Mouse (Mus musculus) G1E (cell line): ENCODE results near the gene AL731706.1.

Experiments used
- CTCF ChIP-seq: IDR thresholded peaks from 2 replicates; pipeline ENCODE4 v1.5.1; 2012; ENCODE audit warnings: low read depth, low read length, inconsistent platforms, mixed read lengths
- GATA1 ChIP-seq: IDR thresholded peaks from 2 replicates; pipeline ENCODE4 v1.6.1; 2012; ENCODE audit warnings: borderline replicate concordance, low read length, inconsistent platforms, mixed read lengths
- POLR2AphosphoS5 ChIP-seq: IDR thresholded peaks from 2 replicates; pipeline ENCODE4 v1.6.1; 2012; ENCODE audit warnings: low read depth, low read length, inconsistent platforms; ENCODE audit not compliant: insufficient replicate concordance
- TAL1 ChIP-seq: conservative IDR thresholded peaks from 2 replicates; pipeline ENCODE4 v1.6.1; 2012; ENCODE audit warnings: low read depth, low read length, inconsistent platforms, mixed read lengths

GRCm38 (mm10) chr2:136894494-136894893 is 3.3 kb upstream of the AL731706.1 start:
- TF ChIP-seq POLR2AphosphoS5 (no peak), CTCF (no peak), GATA1 (no peak), TAL1 (no peak)
